Mouse (Mus musculus): ENCODE measurements around the gene Eefsec.

GRCm38 (mm10) chr6:88266055-88266454 lies 180.3 kb downstream of the Eefsec start:
- no peak for TF ChIP-seq CTCF (IDR thresholded peaks at IDR 0.05; ENCODE audit: low read depth, low read length)
- TF ChIP-seq POLR2A (IDR thresholded peaks at IDR 0.05; ENCODE audit: borderline replicate concordance, low read depth, low read length): no peak

Data from bone marrow macrophage, adult 2 months (primary cell).